Mouse (Mus musculus): ENCODE results near the gene Dnajb3. TPM values are rescaled to one million over a fixed set of nuclear protein-coding genes. Genes with fewer than 3 reads are reported as not detected.

Dnajb3 gene
- under 1 TPM in 1 of 2 experiments, not detected in 1; 0.33 TPM for total RNA-seq (2021)

- intact Hi-C loops (cut with DNase I): no loop called here
- peak; percentile 63 for DNase-seq
Observed at GRCm38 (mm10) chr1:88205294-88205922, at the start of gene Dnajb3. Gene Dnajb3 (minus strand): TSS chr1:88205782.

- intact Hi-C loops (cut with DNase I): no loop called here
- no peak for DNase-seq
Observed at GRCm38 (mm10) chr1:88254793-88255465, 49.3 kb upstream of the Dnajb3 start.

GRCm38 (mm10) chr1:88253540-88253939, 48.0 kb upstream of the Dnajb3 start:
- intact Hi-C loops (cut with DNase I): no loop called here
- no peak for DNase-seq

- intact Hi-C loops (cut with DNase I): no loop called here
Observed at GRCm38 (mm10) chr1:88253106-88253505, 47.5 kb upstream of the Dnajb3 start.

GRCm38 (mm10) chr1:88250023-88250422, 44.4 kb upstream of the Dnajb3 start:
- intact Hi-C loops (cut with DNase I): no loop called here

More at GRCm38 (mm10) chr1:88253106-88253505, 47.5 kb upstream of the Dnajb3 start:
- no peak for DNase-seq

GRCm38 (mm10) chr1:88249596-88249995, 44.0 kb upstream of the Dnajb3 start:
- DNase-seq: no peak
- intact Hi-C loops (cut with DNase I): no loop called here

More at GRCm38 (mm10) chr1:88250023-88250422, 44.4 kb upstream of the Dnajb3 start:
- DNase-seq: no peak

GRCm38 (mm10) chr1:88248658-88249057, 43.1 kb upstream of the Dnajb3 start:
- intact Hi-C loops (cut with DNase I): no loop called here

GRCm38 (mm10) chr1:88247660-88248059, 42.1 kb upstream of the Dnajb3 start:
- no peak for DNase-seq
- intact Hi-C loops (cut with DNase I): no loop called here

More at GRCm38 (mm10) chr1:88248658-88249057, 43.1 kb upstream of the Dnajb3 start:
- DNase-seq: no peak

GRCm38 (mm10) chr1:88246386-88246785, 40.8 kb upstream of the Dnajb3 start:
- intact Hi-C loops (cut with DNase I): no loop called here
- DNase-seq: no peak

GRCm38 (mm10) chr1:88245881-88246280, 40.3 kb upstream of the Dnajb3 start:
- intact Hi-C loops (cut with DNase I): no loop called here
- no peak for DNase-seq

GRCm38 (mm10) chr1:88243861-88244260, 38.3 kb upstream of the Dnajb3 start:
- intact Hi-C loops (cut with DNase I): no loop called here
- no peak for DNase-seq

- intact Hi-C loops (cut with DNase I): no loop called here
- no peak for DNase-seq
Observed at GRCm38 (mm10) chr1:88240579-88240978, 35.0 kb upstream of the Dnajb3 start.

GRCm38 (mm10) chr1:88240072-88240471, 34.5 kb upstream of the Dnajb3 start:
- DNase-seq: no peak
- intact Hi-C loops (cut with DNase I): no loop called here

- DNase-seq: no peak
- intact Hi-C loops (cut with DNase I): no loop called here
Observed at GRCm38 (mm10) chr1:88238771-88239170, 33.2 kb upstream of the Dnajb3 start.

GRCm38 (mm10) chr1:88237311-88237710, 31.7 kb upstream of the Dnajb3 start:
- intact Hi-C loops (cut with DNase I): no loop called here
- no peak for DNase-seq

- intact Hi-C loops (cut with DNase I): no loop called here
- DNase-seq: no peak
Observed at GRCm38 (mm10) chr1:88235894-88236415, 30.4 kb upstream of the Dnajb3 start.

- no peak for DNase-seq
- intact Hi-C loops (cut with DNase I): no loop called here
Observed at GRCm38 (mm10) chr1:88235046-88235893, 29.7 kb upstream of the Dnajb3 start.

- intact Hi-C loops (cut with DNase I): no loop called here
- DNase-seq: no peak
Observed at GRCm38 (mm10) chr1:88234646-88235045, 29.1 kb upstream of the Dnajb3 start.

- intact Hi-C loops (cut with DNase I): no loop called here
- DNase-seq: no peak
Observed at GRCm38 (mm10) chr1:88234248-88234610, 28.6 kb upstream of the Dnajb3 start.

GRCm38 (mm10) chr1:88233421-88234247, 28.1 kb upstream of the Dnajb3 start:
- DNase-seq: no peak
- intact Hi-C loops (cut with DNase I): no loop called here
